Mouse (Mus musculus) cortical plate, adult 2 months (tissue): ENCODE measurements at regions not wholly inside any gene's neighbourhood (a gene's known extent, or its start where the extent isn't known, plus 50 kb on each side); places are given as distances from the start of the nearest gene placed in this dataset.

Experiments used
- CTCF ChIP-seq: fragments of 200-500 bp; IDR thresholded peaks from 2 replicates; pipeline ENCODE4 v1.5.1; 2011; ENCODE audit warnings: mild to moderate bottlenecking, control low read depth, low read length; ENCODE audit not compliant: insufficient read depth; ENCODE audit errors: extremely low read depth
- POLR2A ChIP-seq: fragments of 200-500 bp; IDR thresholded peaks from 2 replicates; pipeline ENCODE4 v1.6.1; 2011; ENCODE audit warnings: mild to moderate bottlenecking, low read length, control low read depth; ENCODE audit not compliant: insufficient read depth; ENCODE audit errors: extremely low read depth

DNA sequence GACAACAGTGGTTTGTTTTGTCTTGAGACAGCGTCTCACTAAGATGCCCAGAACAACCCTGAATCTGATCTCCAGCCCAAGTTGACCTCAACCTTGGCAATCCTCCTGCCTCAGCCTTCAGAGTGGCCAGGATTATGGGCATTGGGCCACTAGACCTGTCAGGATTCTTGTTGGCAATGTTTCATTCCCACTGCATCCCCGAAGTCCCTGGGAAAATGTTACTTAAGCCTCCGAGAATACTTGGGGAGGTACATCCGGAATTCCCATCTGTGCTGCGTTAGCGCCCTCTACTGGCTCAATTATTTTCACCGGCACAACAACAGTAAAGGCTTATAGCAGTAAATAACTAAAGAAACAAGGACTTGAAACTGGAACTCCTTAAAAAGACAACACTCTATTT is 78.9 kb upstream of the Tmem260 start:
- TF ChIP-seq POLR2A: no peak
- TF ChIP-seq CTCF: peak; percentile 90
